Mouse (Mus musculus): ENCODE data around the gene Icosl. TPM values are rescaled to one million over a fixed set of nuclear protein-coding genes. Genes with fewer than 3 reads are reported as not detected.

Gene Icosl
- polyA plus RNA-seq, 1 experiment from 2014 or later = 0.94 TPM

Other genes with a start within 250 kb of the Icosl start
- gene Krtap10-4, start 242.2 kb upstream of the Icosl start, polyA plus RNA-seq (2015; fragmentation: Nextera tagmentation; extraction: Ambion mirVana) = not detected in 2 replicates
- gene Krtap10-10, start 233.4 kb upstream of the Icosl start, polyA plus RNA-seq (2015; fragmentation: Nextera tagmentation; extraction: Ambion mirVana) = not detected in 2 replicates
- gene Gm36176, start 222.5 kb upstream of the Icosl start, polyA plus RNA-seq (2015; fragmentation: Nextera tagmentation; extraction: Ambion mirVana) = not detected in 2 replicates
- gene Gm10318, start 216.4 kb upstream of the Icosl start, polyA plus RNA-seq (2015; fragmentation: Nextera tagmentation; extraction: Ambion mirVana) = not detected in 2 replicates
- gene Gm3285, start 207.3 kb upstream of the Icosl start, polyA plus RNA-seq (2015; fragmentation: Nextera tagmentation; extraction: Ambion mirVana) = not detected in 2 replicates
- 23.7 and 25.7 TPM in 2 replicates for gene Lrrc3, start 166.8 kb upstream of the Icosl start, polyA plus RNA-seq (2015; fragmentation: Nextera tagmentation; extraction: Ambion mirVana)
- 7.8 and 9.9 TPM in 2 replicates for gene Trpm2, start 98.7 kb upstream of the Icosl start, polyA plus RNA-seq (2015; fragmentation: Nextera tagmentation; extraction: Ambion mirVana)
- 53.9 and 56.7 TPM in 2 replicates for gene 1810043G02Rik, start 90.8 kb upstream of the Icosl start, polyA plus RNA-seq (2015; fragmentation: Nextera tagmentation; extraction: Ambion mirVana)
- 140 and 145 TPM in 2 replicates for gene Pfkl, start 59.2 kb upstream of the Icosl start, polyA plus RNA-seq (2015; fragmentation: Nextera tagmentation; extraction: Ambion mirVana)
- gene Dnmt3l, start 27.4 kb upstream of the Icosl start, polyA plus RNA-seq (2015; fragmentation: Nextera tagmentation; extraction: Ambion mirVana) = not detected in 2 replicates
- gene Aire, start 25.7 kb upstream of the Icosl start, polyA plus RNA-seq (2015; fragmentation: Nextera tagmentation; extraction: Ambion mirVana) = 0.06 TPM in 1 of 2 replicates, not detected in the other
- 31.8 and 35.4 TPM in 2 replicates for gene D10Jhu81e, start 100.5 kb downstream of the Icosl start, polyA plus RNA-seq (2015; fragmentation: Nextera tagmentation; extraction: Ambion mirVana)
- 15.9 and 17.0 TPM in 2 replicates for gene Pwp2, start 115.8 kb downstream of the Icosl start, polyA plus RNA-seq (2015; fragmentation: Nextera tagmentation; extraction: Ambion mirVana)
- 11.3 and 21.5 TPM in 2 replicates for gene Trappc10, start 175.3 kb downstream of the Icosl start, polyA plus RNA-seq (2015; fragmentation: Nextera tagmentation; extraction: Ambion mirVana)